Mouse (Mus musculus) retina, adult 2 months (tissue): ENCODE measurements around the gene Mmp9.

Experiments
- DNase-seq: peaks from one replicate; pipeline ENCODE4 v3.0.0-alpha.2; 2012; ENCODE audit warnings: low read depth, low spot score

The Mmp9 gene

GRCm38 (mm10) chr2:164912749-164913427 is 27.7 kb upstream of the Mmp9 start:
- no peak for DNase-seq

- DNase-seq, result no peak
These were observed 27.2 kb upstream of the Mmp9 start for GRCm38 (mm10) chr2:164913428-164913786.

GRCm38 (mm10) chr2:164916820-164917219 is 23.8 kb upstream of the Mmp9 start:
- no peak for DNase-seq

GRCm38 (mm10) chr2:164917371-164917770 is 23.2 kb upstream of the Mmp9 start:
- DNase-seq, result no peak

GRCm38 (mm10) chr2:164918325-164918724 is 22.3 kb upstream of the Mmp9 start:
- no peak for DNase-seq

- DNase-seq, result no peak
These were observed 18.6 kb upstream of the Mmp9 start for GRCm38 (mm10) chr2:164921984-164922383.

GRCm38 (mm10) chr2:164923291-164923690 is 17.3 kb upstream of the Mmp9 start:
- DNase-seq, result no peak

- peak; percentile 54 for DNase-seq
These were observed 16.3 kb upstream of the Mmp9 start for GRCm38 (mm10) chr2:164924100-164924857.

GRCm38 (mm10) chr2:164930706-164931581 is 9.6 kb upstream of the Mmp9 start:
- DNase-seq, result no peak

- DNase-seq, result no peak
These were observed 7.0 kb upstream of the Mmp9 start for GRCm38 (mm10) chr2:164933534-164933933.

GRCm38 (mm10) chr2:164935991-164936390 is 4.6 kb upstream of the Mmp9 start:
- DNase-seq, result no peak

- DNase-seq, result no peak
These were observed 2.2 kb upstream of the Mmp9 start for GRCm38 (mm10) chr2:164938146-164939091.

- DNase-seq, result no peak
These were observed 1.5 kb upstream of the Mmp9 start for GRCm38 (mm10) chr2:164939106-164939505.

GRCm38 (mm10) chr2:164942692-164943290 is 2.2 kb downstream of the Mmp9 start:
- DNase-seq, result no peak

- DNase-seq, result no peak
These were observed 6.9 kb downstream of the Mmp9 start for GRCm38 (mm10) chr2:164947506-164947905.

- no peak for DNase-seq
These were observed 7.3 kb downstream of the Mmp9 start for GRCm38 (mm10) chr2:164947930-164948329.

GRCm38 (mm10) chr2:164948962-164949361 is 8.4 kb downstream of the Mmp9 start:
- DNase-seq, result no peak

- no peak for DNase-seq
These were observed 9.9 kb downstream of the Mmp9 start for GRCm38 (mm10) chr2:164950501-164950900.

GRCm38 (mm10) chr2:164951745-164952144 is 11.2 kb downstream of the Mmp9 start:
- no peak for DNase-seq

GRCm38 (mm10) chr2:164952448-164952847 is 11.9 kb downstream of the Mmp9 start:
- DNase-seq, result no peak

GRCm38 (mm10) chr2:164953224-164953623 is 12.6 kb downstream of the Mmp9 start:
- no peak for DNase-seq
